Mouse (Mus musculus): Measurements from ENCODE around the gene Efs. TPM values are rescaled to one million over a fixed set of nuclear protein-coding genes. Genes with fewer than 3 reads are reported as not detected.

Gene Efs
- polyA plus RNA-seq, 1 experiment from 2014 or later, result 15.0 TPM

GRCm38 (mm10) chr14:54903641-54904040 lies 22.3 kb downstream of the Efs start:
- ATAC-seq (replicated peaks), result no peak
- H3K9ac ChIP-seq, result no peak overlapping the region
- H3K36me3 ChIP-seq (replicated peaks), result peaks cover 33% of the 10 kb centered on the region
- H3K9me3 ChIP-seq, result no peaks in the 10 kb centered on the region
- peaks cover 3% of the 10 kb centered on the region; the same call in 1 of the 2 replicates for H3K4me1 ChIP-seq
- H3K4me3 ChIP-seq, result no peak overlapping the region
- H3K27me3 ChIP-seq (replicated peaks), result no peaks in the 10 kb centered on the region
- no peak overlapping the region for H3K27ac ChIP-seq
- no peak overlapping the region for H3K4me2 ChIP-seq
- WGBS, result 95% methylated on average over 4 of the region's 4 CpGs

- no peak overlapping the region for H3K4me3 ChIP-seq
- WGBS, result under 1% methylated on average over 3 of the region's 3 CpGs
- H3K9me3 ChIP-seq, result no peaks in the 10 kb centered on the region
- H3K9ac ChIP-seq, result no peak overlapping the region
- peaks cover 22% of the 10 kb centered on the region for H3K36me3 ChIP-seq (replicated peaks)
- peak overlapping the region; percentile 53; the same call in 1 of the 2 replicates for H3K27ac ChIP-seq
- no peak overlapping the region for H3K4me2 ChIP-seq
- no peaks in the 10 kb centered on the region for H3K27me3 ChIP-seq (replicated peaks)
- peak; percentile 71 for ATAC-seq (replicated peaks)
- H3K4me1 ChIP-seq, result peaks cover 12% of the 10 kb centered on the region
These were observed 25.5 kb downstream of the Efs start for GRCm38 (mm10) chr14:54900383-54900782.

GRCm38 (mm10) chr14:54897445-54897844 lies 28.5 kb downstream of the Efs start:
- Histone ChIP-seq H3K9ac (no peak overlapping the region), H3K27ac (no peak overlapping the region), H3K4me1 (peaks cover 20% of the 10 kb centered on the region), H3K36me3 (replicated peaks) (peaks cover 17% of the 10 kb centered on the region), H3K4me2 (no peak overlapping the region), H3K4me3 (no peak overlapping the region), H3K27me3 (replicated peaks) (no peaks in the 10 kb centered on the region), H3K9me3 (no peaks in the 10 kb centered on the region)
- no peak for ATAC-seq (replicated peaks)
- 73% methylated on average over 2 of the region's 2 CpGs for WGBS

- H3K27ac ChIP-seq, result peak overlapping the region; percentile 87
- ATAC-seq (replicated peaks), result peak; percentile 59
- WGBS, result 1% methylated on average over 50 of the region's 54 CpGs
These were observed 31.4 kb downstream of the Efs start for GRCm38 (mm10) chr14:54894296-54895151.

GRCm38 (mm10) chr14:54893651-54894181 lies 32.2 kb downstream of the Efs start:
- peak; percentile 99 for ATAC-seq (replicated peaks)
- Histone ChIP-seq H3K4me1 (peaks cover 20% of the 10 kb centered on the region), H3K9me3 (no peaks in the 10 kb centered on the region), H3K9ac (peak overlapping the region; percentile 69), H3K36me3 (replicated peaks) (peaks cover 17% of the 10 kb centered on the region), H3K4me2 (peak overlapping the region; percentile 49), H3K4me3 (peak overlapping the region; percentile 53), H3K27ac (peak overlapping the region; percentile 87), H3K27me3 (replicated peaks) (no peaks in the 10 kb centered on the region)
- under 1% methylated on average over 38 of the region's 38 CpGs for WGBS

More at GRCm38 (mm10) chr14:54894296-54895151, 31.4 kb downstream of the Efs start:
- H3K4me3 ChIP-seq, result peak overlapping the region; percentile 53
- H3K9me3 ChIP-seq, result no peaks in the 10 kb centered on the region
- H3K27me3 ChIP-seq (replicated peaks), result no peaks in the 10 kb centered on the region
- peaks cover 20% of the 10 kb centered on the region for H3K4me1 ChIP-seq
- peak overlapping the region; percentile 69 for H3K9ac ChIP-seq
- H3K36me3 ChIP-seq (replicated peaks), result peaks cover 17% of the 10 kb centered on the region
- peak overlapping the region; percentile 62 for H3K4me2 ChIP-seq

- no peak for ATAC-seq (replicated peaks)
- Histone ChIP-seq H3K36me3 (replicated peaks) (peaks cover 14% of the 10 kb centered on the region), H3K27me3 (replicated peaks) (no peaks in the 10 kb centered on the region), H3K27ac (peak within 1 kb of the TSS; percentile 83), H3K9ac (no peak within 1 kb of the TSS), H3K4me2 (peak within 1 kb of the TSS; percentile 49), H3K4me1 (peaks cover 20% of the 10 kb centered on the region), H3K9me3 (no peaks in the 10 kb centered on the region), H3K4me3 (peak within 1 kb of the TSS; percentile 53)
- WGBS, result 93% methylated on average over 3 of the region's 3 CpGs
These were observed 33.7 kb downstream of the Efs start, which contains the start of gene Pabpn1 for GRCm38 (mm10) chr14:54892200-54892599. Gene Pabpn1 (plus strand): TSS chr14:54892500.

- H3K27me3 ChIP-seq (replicated peaks), result no peaks in the 10 kb centered on the region
- peak overlapping the region; percentile 85 for H3K4me2 ChIP-seq
- no peaks in the 10 kb centered on the region for H3K9me3 ChIP-seq
- H3K36me3 ChIP-seq (replicated peaks), result no peaks in the 10 kb centered on the region
- 93% methylated on average over 11 of the region's 11 CpGs for WGBS
- peak overlapping the region; percentile 6; the same call in 1 of the 2 replicates for H3K9ac ChIP-seq
- no peak overlapping the region for H3K4me3 ChIP-seq
- peaks cover 27% of the 10 kb centered on the region for H3K4me1 ChIP-seq
- no peak overlapping the region for H3K27ac ChIP-seq
- no peak for ATAC-seq (replicated peaks)
These were observed 40.6 kb downstream of the Efs start for GRCm38 (mm10) chr14:54885309-54885708.

- peak; percentile 32 for ATAC-seq (replicated peaks)
- Histone ChIP-seq H3K4me2 (peak overlapping the region; percentile 85), H3K9ac (peak overlapping the region; percentile 89), H3K4me3 (peak overlapping the region; percentile 80), H3K9me3 (no peaks in the 10 kb centered on the region), H3K4me1 (peaks cover 27% of the 10 kb centered on the region), H3K27ac (peak overlapping the region; percentile 90), H3K36me3 (replicated peaks) (no peaks in the 10 kb centered on the region), H3K27me3 (replicated peaks) (no peaks in the 10 kb centered on the region)
- WGBS, result 29% methylated on average over 21 of the region's 21 CpGs
These were observed 41.8 kb downstream of the Efs start for GRCm38 (mm10) chr14:54884022-54884712.

- WGBS, result 0% methylated on average over 27 of the region's 27 CpGs
- Histone ChIP-seq H3K27me3 (replicated peaks) (no peaks in the 10 kb centered on the region), H3K4me2 (peak within 1 kb of the TSS; percentile 85), H3K27ac (peak within 1 kb of the TSS; percentile 90), H3K9me3 (no peaks in the 10 kb centered on the region), H3K36me3 (replicated peaks) (no peaks in the 10 kb centered on the region), H3K9ac (peak within 1 kb of the TSS; percentile 89), H3K4me1 (peaks cover 27% of the 10 kb centered on the region), H3K4me3 (peak within 1 kb of the TSS; percentile 80)
- ATAC-seq (replicated peaks), result peak; percentile 89
These were observed 42.5 kb downstream of the Efs start, which contains the start of the genes Bcl2l2 and Gm20521 for GRCm38 (mm10) chr14:54883154-54884021. Gene Bcl2l2 (plus strand): TSS chr14:54883377. Gene Gm20521 (plus strand): TSS chr14:54883441.

GRCm38 (mm10) chr14:54877048-54877715 lies 48.7 kb downstream of the Efs start, which contains the start of gene Ppp1r3e:
Gene Ppp1r3e (minus strand): TSS chr14:54877550.
- H3K36me3 ChIP-seq (replicated peaks), result no peaks in the 10 kb centered on the region
- peak within 1 kb of the TSS; percentile 62 for H3K4me3 ChIP-seq
- H3K9me3 ChIP-seq, result no peaks in the 10 kb centered on the region
- H3K4me2 ChIP-seq, result peak within 1 kb of the TSS; percentile 92
- ATAC-seq (replicated peaks), result peak; percentile 82
- under 1% methylated on average over 56 of the region's 61 CpGs for WGBS
- H3K9ac ChIP-seq, result peak within 1 kb of the TSS; percentile 78
- peaks cover 17% of the 10 kb centered on the region for H3K4me1 ChIP-seq
- H3K27ac ChIP-seq, result peak within 1 kb of the TSS; percentile 92
- H3K27me3 ChIP-seq (replicated peaks), result no peaks in the 10 kb centered on the region

- Histone ChIP-seq H3K36me3 (replicated peaks) (no peaks in the 10 kb centered on the region), H3K4me3 (peak overlapping the region; percentile 62), H3K4me1 (peaks cover 17% of the 10 kb centered on the region), H3K9me3 (no peaks in the 10 kb centered on the region), H3K9ac (peak overlapping the region; percentile 78), H3K27me3 (replicated peaks) (no peaks in the 10 kb centered on the region), H3K4me2 (peak overlapping the region; percentile 92), H3K27ac (peak overlapping the region; percentile 92)
- peak; percentile 93 for ATAC-seq (replicated peaks)
- WGBS, result under 1% methylated on average over 67 of the region's 72 CpGs
These were observed 49.3 kb downstream of the Efs start for GRCm38 (mm10) chr14:54876539-54877047.
